Mouse (Mus musculus): ENCODE measurements around the gene Olfr212. TPM values are rescaled to one million over a fixed set of nuclear protein-coding genes. Genes with fewer than 3 reads are reported as not detected.

Gene Olfr212
- polyA plus RNA-seq, 1 experiment from 2014 or later, result 0.07 TPM

- no peak for ATAC-seq
- no peak within 1 kb of the TSS for H3K27ac ChIP-seq (ENCODE audit: low read length)
- no peak within 1 kb of the TSS for H3K4me2 ChIP-seq (replicated peaks; ENCODE audit: low read depth, low read length)
- no peaks in the 10 kb centered on the region for H3K9me3 ChIP-seq (ENCODE audit: low read length)
- H3K9ac ChIP-seq (replicated peaks; ENCODE audit: low read depth), result no peak within 1 kb of the TSS
- 61% methylated on average over 1 of the region's 1 CpGs for WGBS
- no peaks in the 10 kb centered on the region for H3K4me1 ChIP-seq (ENCODE audit: insufficient read depth, low read depth, low read length)
- no peaks in the 10 kb centered on the region for H3K27me3 ChIP-seq (replicated peaks; ENCODE audit: insufficient read depth, low read length)
- no peak for DNase-seq (ENCODE audit: low spot score)
- H3K36me3 ChIP-seq (ENCODE audit: insufficient read depth, low read length), result no peaks in the 10 kb centered on the region
- TF ChIP-seq CTCF (IDR thresholded peaks at IDR 0.05), result no peak
- no peak for TF ChIP-seq EP300 (IDR thresholded peaks at IDR 0.05)
- H3K4me3 ChIP-seq (ENCODE audit: low read depth, low read length), result no peak within 1 kb of the TSS
These were observed 47.6 kb downstream of the Olfr212 start, which contains the start of gene Olfr214 for GRCm38 (mm10) chr6:116553935-116554334. Olfr214 (plus strand) TSS chr6:116554235.

GRCm38 (mm10) chr6:116554952-116555351 lies 48.6 kb downstream of the Olfr212 start:
- ATAC-seq (no peak), DNase-seq (ENCODE audit: low spot score) (no peak)
- 37% methylated on average over 3 of the region's 3 CpGs for WGBS
- Histone ChIP-seq H3K9ac (replicated peaks; ENCODE audit: low read depth) (no peak overlapping the region), H3K9me3 (ENCODE audit: low read length) (no peaks in the 10 kb centered on the region), H3K27ac (ENCODE audit: low read length) (no peak overlapping the region), H3K4me2 (replicated peaks; ENCODE audit: low read depth, low read length) (no peak overlapping the region), H3K4me1 (ENCODE audit: insufficient read depth, low read depth, low read length) (no peaks in the 10 kb centered on the region), H3K4me3 (ENCODE audit: low read depth, low read length) (no peak overlapping the region), H3K36me3 (ENCODE audit: insufficient read depth, low read length) (no peaks in the 10 kb centered on the region), H3K27me3 (replicated peaks; ENCODE audit: insufficient read depth, low read length) (no peaks in the 10 kb centered on the region)
- TF ChIP-seq EP300 (IDR thresholded peaks at IDR 0.05), result no peak

Other genes with a start within 250 kb of the Olfr212 start
- 2.9 and 3.1 TPM in 2 replicates for gene Zfand4, start 242.3 kb upstream of the Olfr212 start, polyA plus RNA-seq (2015; fragmentation: Nextera tagmentation; extraction: Ambion mirVana)
- 26.4 and 29.0 TPM in 2 replicates for gene March8, start 168.5 kb upstream of the Olfr212 start, polyA plus RNA-seq (2015; fragmentation: Nextera tagmentation; extraction: Ambion mirVana)
- 3.1 TPM in 2 replicates for gene Alox5, start 45.3 kb upstream of the Olfr212 start, polyA plus RNA-seq (2015; fragmentation: Nextera tagmentation; extraction: Ambion mirVana)
- not detected in 2 replicates for gene Olfr211, start 17.4 kb upstream of the Olfr212 start, polyA plus RNA-seq (2015; fragmentation: Nextera tagmentation; extraction: Ambion mirVana)
- not detected in 2 replicates for gene Olfr213, start 31.9 kb downstream of the Olfr212 start, polyA plus RNA-seq (2015; fragmentation: Nextera tagmentation; extraction: Ambion mirVana)
- gene Gm5580, start 44.6 kb downstream of the Olfr212 start, polyA plus RNA-seq (2015; fragmentation: Nextera tagmentation; extraction: Ambion mirVana), result 0.32 and 0.35 TPM in 2 replicates
- gene Olfr214, start 47.7 kb downstream of the Olfr212 start, polyA plus RNA-seq (2015; fragmentation: Nextera tagmentation; extraction: Ambion mirVana), result not detected in 2 replicates
- gene Olfr215, start 77.7 kb downstream of the Olfr212 start, polyA plus RNA-seq (2015; fragmentation: Nextera tagmentation; extraction: Ambion mirVana), result not detected in 2 replicates
- gene Zfp422, start 122.5 kb downstream of the Olfr212 start, polyA plus RNA-seq (2015; fragmentation: Nextera tagmentation; extraction: Ambion mirVana), result 58.1 and 64.4 TPM in 2 replicates
- gene Depp1, start 144.1 kb downstream of the Olfr212 start, polyA plus RNA-seq (2015; fragmentation: Nextera tagmentation; extraction: Ambion mirVana), result 79.3 and 86.1 TPM in 2 replicates
- 9.3 and 10.0 TPM in 2 replicates for gene Rassf4, start 167.4 kb downstream of the Olfr212 start, polyA plus RNA-seq (2015; fragmentation: Nextera tagmentation; extraction: Ambion mirVana)
- 0.01 and 0.02 TPM in 2 replicates for gene Tmem72, start 210.4 kb downstream of the Olfr212 start, polyA plus RNA-seq (2015; fragmentation: Nextera tagmentation; extraction: Ambion mirVana)